Mouse (Mus musculus) left cerebral cortex, postnatal 36 days (tissue): ENCODE measurements around the gene Grid1. TPM values are rescaled to one million over a fixed set of nuclear protein-coding genes. Genes with fewer than 3 reads are reported as not detected.
A peak's percentile ranks its signal among the peaks of the same experiment; 100 is the strongest.

Experiments
- DNase-seq, 2 experiments: peaks; one replicate each; pipeline ENCODE4 v3.0.0; 2021 to 2022; ENCODE audit warnings: low spot score in 2 of 2, mixed read lengths in 1 of 2
- intact Hi-C: fragments of 180-260 bp; cut with DNase I; formaldehyde crosslinking; loops from one replicate; pipeline ENCODE4 v1.15.1; 2025
- total RNA-seq, 2 experiments: library from RNA; stranded (reverse); gene quantifications; 2 replicates each; pipeline ENCODE4 v1.2.3; 2021

Grid1 gene
- total RNA-seq, 2 experiments from 2014 or later, result 52.0 to 52.3 TPM

DNA sequence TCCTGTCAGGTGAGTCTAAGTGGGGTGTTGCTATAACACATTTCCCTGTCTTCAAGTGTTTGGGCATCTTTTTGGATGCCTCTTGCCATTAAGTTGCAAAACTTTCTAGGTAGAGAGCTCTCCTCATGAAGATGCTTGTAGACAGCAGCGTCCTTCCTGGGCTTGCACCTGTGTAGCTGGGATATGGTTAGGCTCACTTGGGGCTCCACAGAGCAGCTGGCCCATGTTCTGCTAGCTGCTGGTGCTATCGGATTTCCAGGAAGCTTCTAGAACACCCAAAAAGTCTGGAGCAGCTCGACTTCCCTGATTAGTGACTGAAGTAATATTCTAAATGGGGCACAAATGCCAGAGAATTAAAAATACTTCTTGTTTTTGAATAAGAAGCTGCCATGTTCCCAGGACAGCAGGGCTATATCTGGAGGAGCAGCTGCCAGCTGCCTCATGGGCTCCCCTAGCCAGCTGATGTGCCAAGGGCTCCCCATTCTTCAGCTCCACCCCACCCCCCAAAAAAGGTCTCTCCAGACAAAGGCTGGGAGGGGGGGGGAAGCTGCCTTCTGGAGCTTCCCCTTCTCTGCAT lies 333.9 kb downstream of the Grid1 start:
- DNase-seq, result no peak
- intact Hi-C loops, result no loop called here

DNA sequence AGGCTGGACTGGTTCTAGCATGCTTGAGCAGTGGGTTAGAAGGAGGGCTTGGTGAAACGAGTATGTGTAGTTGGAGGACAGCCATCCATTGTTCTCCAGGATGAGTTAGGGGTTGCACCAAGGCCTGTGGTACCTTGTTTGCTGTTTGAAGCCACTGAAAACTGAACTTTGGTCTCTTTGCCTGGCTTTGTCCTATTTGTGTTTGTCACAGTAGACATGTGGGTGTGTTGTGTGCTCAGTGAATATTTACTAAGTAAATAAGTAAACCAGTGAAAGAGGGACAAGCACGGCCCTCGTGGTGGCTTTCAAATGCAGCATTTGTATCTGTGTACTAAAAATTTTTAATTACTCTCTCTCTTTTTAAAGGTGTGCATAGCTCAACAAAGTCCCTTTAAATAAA lies 334.5 kb downstream of the Grid1 start:
- intact Hi-C loops, result no loop called here
- no peak for DNase-seq

DNA sequence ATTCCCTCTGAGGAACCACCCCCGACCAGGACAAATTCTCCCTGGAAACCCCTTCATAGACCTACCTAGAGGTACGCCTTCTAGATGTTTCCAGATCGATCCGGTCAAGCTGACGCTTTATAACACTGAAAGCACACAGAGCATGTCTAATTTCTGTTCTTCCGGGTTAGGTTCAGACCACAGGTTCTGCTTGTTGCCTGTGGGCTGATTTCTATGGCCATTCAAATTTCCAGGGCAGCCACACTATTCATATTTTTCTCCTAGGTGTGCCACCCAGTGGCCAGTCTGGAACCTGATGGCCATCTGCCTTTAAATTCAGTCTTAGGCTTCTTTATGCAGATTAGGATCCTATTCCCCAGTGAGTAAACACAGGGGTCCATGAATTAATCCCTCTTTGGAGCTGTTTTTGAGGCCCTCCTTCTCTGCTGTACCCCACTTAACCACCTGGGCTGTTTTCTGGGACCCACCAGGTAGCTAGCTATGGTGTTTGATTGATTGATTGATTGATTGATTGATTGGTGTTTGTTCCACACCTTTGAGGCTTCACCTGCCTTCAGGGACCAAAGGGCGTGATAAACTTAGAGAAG lies 337.3 kb downstream of the Grid1 start:
- intact Hi-C loops, result loop anchor here (5.0 kb wide), 1 partner anchor 335 kb away; the partner anchor contains the start of gene Grid1
- DNase-seq, result no peak

DNA sequence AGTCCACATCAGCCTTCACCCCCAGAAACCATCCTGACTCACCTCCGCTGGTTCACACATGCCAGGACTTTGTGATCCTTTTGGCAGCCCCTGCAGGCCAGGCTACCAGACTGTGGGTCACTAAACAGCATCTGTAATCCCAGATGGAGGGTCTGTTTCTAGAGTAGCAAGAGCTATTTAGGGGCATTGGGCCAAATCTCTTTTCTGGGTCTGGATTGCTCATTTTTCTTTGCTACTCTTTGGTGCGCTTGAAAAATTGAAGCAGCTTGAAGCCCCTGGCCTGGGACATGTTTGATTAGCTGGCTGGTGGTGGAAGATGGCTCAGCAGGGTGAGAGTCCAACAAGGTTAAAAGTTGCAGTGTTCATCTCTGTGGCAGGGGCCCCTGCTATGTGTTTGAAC lies 339.4 kb downstream of the Grid1 start:
- intact Hi-C loops, result loop anchor here (5.0 kb wide), 1 partner anchor 337 kb away; the partner anchor contains the start of gene Grid1
- DNase-seq, result no peak

DNA sequence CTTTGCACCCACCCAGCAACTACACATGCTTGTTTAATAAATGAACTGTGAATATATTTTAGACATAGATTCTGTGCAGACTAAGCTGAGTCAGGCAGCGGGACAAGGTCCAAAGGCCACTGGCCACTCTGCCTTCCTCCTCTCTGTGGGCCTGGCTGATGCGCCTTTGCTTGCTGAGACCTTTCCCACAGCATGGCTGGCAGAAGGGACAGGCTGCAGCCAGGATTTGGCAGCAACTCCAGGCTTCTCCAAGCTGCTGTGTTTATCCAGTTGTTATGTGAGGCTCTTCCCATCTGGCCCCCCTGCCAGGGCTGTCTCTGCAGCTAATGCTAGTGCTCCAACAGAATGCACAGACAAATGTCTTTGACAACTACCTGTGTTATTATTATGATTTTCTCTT lies 347.5 kb downstream of the Grid1 start:
- DNase-seq, result no peak
- intact Hi-C loops, result no loop called here

DNA sequence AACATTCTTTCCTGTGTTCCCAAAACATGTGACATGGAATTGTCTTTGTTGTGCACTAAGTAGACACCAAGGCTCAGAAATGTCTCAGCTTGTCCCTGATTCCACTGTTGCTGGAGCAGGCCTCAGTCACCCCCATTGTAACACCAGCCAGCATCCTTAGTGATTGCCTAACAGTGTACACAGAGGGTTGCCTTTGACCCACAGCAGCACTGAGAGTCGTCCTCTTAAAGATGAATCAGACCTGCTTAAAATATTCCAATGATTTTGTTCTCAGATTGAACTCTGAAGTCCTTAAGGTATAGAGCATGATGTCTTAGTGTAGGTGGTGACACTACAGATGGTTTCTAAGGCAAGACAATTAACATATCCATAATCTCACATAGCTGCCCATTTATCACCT lies 354.0 kb downstream of the Grid1 start:
- intact Hi-C loops, result no loop called here
- DNase-seq, result no peak

DNA sequence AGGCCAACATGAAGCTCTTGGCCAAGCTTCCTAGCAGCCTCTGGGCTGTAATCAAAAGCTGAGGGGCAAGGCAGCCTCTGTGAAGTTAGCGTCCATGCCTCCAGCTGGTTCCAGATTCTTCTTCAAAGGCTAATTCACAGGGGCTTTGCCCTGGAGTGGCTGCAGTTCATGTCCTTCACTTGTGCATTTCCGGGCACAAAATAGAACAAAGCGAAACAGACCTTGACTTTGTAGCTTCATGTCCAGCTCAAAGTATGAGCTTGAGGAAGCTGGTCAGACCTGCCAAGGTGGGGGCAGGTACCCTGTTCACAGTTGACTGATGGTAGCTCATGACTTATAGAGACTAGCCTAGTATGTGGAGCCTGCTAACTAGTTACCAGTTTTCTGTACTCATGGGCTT lies 356.1 kb downstream of the Grid1 start:
- intact Hi-C loops, result no loop called here
- DNase-seq, result no peak

DNA sequence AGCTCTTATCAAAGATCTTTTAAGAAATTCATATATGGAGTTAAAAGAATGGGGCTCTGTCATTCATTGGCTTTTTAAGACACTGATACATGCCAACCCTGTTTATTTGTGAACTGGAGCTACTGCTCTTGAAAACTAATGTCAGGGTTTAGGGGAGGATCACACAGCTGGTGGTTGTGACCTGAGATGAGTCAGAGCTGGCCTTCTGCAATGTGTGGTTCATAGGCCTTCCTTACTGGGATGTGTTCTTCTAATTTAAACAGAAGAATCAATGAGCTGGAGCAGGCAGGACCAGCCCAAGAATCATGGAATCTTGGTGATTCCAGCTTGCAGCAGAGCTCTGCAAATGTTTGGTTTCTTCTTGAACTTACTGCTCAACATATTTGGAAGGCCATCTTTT lies 359.2 kb downstream of the Grid1 start:
- intact Hi-C loops, result no loop called here
- DNase-seq, result no peak

DNA sequence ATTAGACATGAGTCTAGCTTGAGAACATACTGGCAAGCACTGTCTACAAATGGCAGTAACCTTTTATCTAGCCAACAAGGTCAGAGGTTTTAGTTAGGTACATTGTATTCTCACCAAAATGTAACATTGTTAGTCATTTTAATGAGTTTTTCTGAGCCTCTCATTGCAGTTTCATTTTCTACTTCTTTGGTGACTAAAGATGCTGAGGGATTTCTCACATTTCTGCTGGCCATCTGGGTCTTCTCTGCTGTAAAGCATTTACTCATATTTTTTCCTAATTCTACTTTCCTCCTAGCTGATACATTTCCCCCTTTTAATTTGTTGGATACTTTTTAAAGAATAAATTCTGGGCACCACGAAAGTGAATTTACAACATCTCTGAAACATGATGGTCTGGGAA lies 365.5 kb downstream of the Grid1 start:
- no peak for DNase-seq
- intact Hi-C loops, result no loop called here

DNA sequence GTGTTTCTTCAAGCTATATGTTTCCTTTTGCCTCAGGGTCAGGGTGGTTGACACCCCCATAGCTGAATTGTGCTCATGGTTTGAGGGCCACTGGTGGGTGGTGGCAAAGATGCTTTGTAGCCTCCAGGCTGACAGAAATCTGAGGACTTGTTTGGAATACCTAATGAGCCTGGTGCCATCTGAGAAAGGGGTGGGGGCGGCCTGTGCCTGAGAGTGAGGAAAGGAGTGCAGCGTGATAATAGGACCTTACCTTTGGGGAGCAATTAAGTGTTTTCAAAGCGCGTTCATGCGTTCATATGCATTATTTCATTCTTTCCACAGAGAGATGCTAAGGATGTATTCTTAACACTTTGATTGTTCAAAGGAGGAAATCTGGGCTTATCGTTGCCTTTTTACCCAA lies 372.3 kb downstream of the Grid1 start:
- DNase-seq, result no peak
- intact Hi-C loops, result no loop called here

DNA sequence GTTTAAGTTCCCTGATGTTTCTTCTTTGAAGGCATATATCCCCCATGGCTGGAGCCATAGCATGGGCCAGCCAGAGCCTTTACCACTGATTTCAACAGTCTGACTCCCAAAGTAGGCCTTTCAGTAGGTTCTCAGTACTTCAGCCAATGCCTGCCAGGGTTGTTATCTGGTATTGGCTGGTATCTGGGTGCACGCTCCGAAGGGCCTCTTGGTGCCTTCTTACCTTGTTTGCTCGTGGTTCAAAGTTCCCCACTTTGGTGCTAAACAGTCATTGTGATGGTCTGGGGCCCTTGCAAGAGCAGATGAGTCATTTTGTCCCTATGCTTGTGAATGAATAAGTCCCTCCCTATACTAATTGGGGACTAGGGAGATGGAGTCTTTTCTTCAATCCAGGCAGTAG lies 377.5 kb downstream of the Grid1 start:
- no peak for DNase-seq
- intact Hi-C loops, result no loop called here

DNA sequence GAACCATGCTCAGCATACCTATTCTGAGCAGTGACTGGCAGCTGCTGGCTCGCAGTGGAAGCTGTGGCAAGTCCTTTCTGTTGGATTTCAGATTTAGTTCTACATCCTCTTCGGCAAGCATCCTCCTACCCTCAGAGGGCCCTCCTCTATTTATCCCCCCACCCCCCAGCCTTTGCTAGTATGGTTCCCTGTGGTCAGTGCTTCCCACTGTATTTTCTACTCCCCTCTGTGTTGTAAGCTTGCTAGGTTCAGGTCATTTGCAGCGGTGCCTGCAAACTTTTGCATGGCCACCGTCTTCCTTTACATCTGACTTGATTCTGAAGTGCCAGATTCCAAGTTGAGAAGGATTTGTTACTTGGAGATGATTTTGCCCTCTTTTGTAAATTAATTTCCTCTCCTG lies 378.5 kb downstream of the Grid1 start:
- intact Hi-C loops, result no loop called here
- no peak for DNase-seq

DNA sequence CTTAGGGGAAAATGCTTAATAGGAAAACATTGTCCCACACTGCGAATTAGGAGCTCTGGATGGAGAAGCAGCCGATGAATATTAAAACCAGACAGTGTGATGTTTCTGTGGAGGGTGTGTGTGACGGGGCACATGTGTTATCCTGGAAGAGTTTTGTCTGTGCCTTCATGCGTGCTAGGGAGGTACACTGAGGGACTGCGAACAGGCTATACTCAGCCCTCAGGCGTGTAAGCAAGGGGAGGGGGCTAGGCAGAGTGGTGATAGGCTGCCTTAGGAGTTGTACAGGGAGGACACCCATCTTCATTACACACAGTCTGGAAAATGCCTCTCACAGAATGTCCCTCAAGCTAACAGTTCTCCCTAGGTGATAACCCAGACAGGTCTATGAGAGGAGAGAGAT lies 379.0 kb downstream of the Grid1 start:
- intact Hi-C loops, result no loop called here
- DNase-seq, result no peak

DNA sequence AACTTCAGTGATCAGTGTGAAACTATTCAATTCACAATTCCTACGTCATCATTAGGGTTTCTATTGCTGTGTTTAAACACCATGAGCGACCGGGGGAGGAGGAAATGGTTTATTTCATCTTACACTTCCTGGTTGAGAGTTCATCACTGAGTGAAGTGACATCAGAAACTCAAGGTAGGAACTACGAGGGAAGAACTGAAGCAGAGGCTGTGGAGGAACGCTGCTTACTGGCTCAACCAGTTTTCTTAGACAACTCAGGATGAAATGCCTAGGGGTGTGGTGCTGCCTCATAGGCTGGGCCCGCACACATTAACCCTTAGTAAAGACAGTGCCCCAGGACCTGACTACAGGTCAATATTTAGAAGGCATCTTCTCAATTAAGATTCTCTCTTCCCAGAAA lies 389.5 kb downstream of the Grid1 start:
- intact Hi-C loops, result no loop called here

DNA sequence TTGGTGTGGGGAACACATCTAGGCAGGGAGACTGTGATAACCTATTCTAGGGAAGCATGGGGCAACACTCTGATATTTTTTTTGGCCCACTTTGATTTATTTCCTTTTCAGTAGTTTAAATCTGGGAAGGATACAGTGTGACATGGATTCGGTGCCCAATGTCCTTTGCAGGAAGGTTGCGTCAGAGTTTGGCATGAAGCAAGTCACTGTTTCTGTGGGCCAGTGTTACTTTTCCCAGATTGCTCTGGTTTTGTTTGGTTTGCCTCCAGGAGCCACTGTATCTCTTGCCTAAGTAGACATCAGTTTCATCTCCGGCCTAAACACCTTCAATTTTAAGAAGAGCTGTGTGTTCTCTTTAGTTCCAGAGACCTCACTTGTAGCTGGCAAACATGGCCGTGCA lies 399.1 kb downstream of the Grid1 start:
- DNase-seq, result no peak
- intact Hi-C loops, result no loop called here

More for the DNA sequence above, 389.5 kb downstream of the Grid1 start:
- DNase-seq, result no peak

DNA sequence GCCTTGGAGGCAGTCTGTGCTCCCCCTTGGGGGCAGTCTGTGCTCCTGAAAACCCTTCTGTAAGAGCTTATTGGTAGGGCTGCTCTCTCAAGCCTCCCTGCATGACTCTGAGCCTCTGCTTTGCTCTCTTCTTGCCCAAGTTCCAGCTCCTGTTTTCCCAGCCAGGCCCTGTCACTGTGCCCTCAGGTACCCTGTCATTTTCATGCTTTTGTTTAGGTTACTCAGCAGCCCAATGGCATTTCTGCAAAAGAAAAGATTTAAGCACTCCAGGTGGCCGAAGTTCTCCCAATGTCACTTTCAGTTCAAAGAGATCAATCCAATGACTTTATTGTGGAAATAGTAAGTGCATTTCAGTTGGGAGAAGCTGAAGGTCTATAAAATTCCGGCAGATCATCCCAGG lies 402.3 kb downstream of the Grid1 start:
- intact Hi-C loops, result no loop called here
- DNase-seq, result no peak

DNA sequence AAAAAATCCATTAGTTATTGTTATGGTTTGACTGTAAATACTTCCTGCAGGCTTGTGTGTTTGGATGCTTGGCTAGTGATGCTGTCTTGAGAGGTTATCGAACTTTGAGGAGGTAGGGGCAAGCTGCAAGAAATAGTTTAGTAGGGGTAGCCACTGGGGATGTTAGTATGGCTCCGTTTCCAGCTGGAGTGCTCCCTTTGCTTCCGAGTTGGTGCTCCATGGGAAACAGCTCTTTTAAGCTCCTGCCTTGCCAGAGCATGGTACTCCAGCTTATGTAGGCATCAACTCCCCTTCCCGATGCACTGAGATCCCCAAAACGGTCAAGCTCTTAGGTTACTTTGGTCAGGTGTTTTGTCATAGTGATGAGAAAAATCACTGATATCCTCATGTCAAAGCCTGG lies 407.7 kb downstream of the Grid1 start:
- no peak for DNase-seq
- intact Hi-C loops, result no loop called here

DNA sequence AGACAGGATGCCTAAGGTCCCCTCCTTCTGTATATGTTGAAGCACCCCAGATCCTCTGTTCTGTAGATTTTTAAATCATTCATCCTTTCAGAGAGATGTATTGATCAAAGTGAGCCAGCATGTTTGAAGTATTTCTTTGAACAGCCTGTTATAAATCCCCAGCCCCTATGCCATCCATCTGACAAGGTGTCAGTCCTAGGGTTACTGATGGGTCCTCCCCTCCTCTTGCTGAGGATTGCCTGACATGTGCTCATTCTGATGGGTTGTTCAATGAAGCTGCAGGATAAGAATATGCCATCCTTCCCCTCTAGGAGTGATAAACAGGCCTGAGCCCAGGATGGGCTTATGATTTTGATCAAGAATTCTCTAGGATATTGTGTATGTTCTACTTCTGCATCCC lies 411.5 kb downstream of the Grid1 start:
- DNase-seq, result no peak
- intact Hi-C loops, result no loop called here

DNA sequence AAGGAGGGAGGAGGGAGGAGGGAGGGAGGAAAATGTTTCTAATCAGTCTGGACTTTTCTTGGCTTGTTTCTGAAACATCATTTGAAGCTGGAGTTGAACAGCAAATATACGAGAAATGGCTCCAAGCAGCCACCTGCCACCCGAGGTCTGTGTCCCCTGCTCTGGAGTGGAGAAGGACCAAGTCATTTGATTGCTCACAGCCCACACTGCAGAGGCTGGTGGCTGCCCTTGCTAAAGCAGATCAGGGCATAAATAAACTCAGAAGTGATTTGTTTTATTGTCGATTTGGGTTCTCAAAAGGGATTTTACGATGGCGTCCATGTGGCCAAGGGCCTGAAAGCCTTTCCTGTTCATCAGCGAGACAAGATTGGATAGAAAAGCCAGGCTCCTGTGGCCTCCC lies 423.0 kb downstream of the Grid1 start:
- intact Hi-C loops, result no loop called here
- DNase-seq, result no peak

DNA sequence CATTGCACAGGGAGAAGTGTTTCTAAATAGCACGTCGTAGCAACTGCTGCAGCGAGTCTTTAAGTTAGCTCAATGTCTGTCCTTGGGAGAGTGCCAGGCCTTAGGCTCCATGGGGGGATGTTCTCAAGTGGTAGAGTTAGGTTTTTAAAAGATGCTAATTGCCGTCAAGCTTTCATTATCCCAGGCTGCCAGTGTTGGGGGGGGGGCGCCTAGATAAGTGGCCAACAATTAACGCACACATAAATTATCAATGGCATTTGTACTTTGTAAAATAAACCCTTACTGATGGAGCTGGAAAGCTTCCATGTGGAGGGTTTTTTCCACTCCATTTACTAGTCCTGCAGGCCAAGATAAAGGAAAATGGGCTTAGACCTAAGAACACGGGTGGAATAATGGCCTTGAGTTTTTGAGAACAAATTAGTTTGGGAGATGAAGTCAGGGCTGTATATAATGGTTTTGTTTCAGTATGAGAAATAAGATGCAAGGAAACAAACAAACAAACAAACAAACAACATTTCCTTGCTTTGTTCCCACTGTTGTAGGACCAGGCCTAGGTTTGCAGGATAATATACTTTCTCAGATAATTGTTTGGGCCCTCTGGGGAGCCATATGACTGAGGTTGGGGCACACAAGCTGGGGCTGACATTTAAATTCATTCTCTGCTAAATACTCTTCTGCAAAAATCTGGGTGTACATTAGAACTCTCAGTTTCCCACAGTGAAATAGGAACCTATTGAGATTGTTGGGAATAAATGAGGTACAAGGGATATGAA lies 425.1 kb downstream of the Grid1 start:
- intact Hi-C loops, result no loop called here
- no peak for DNase-seq

DNA sequence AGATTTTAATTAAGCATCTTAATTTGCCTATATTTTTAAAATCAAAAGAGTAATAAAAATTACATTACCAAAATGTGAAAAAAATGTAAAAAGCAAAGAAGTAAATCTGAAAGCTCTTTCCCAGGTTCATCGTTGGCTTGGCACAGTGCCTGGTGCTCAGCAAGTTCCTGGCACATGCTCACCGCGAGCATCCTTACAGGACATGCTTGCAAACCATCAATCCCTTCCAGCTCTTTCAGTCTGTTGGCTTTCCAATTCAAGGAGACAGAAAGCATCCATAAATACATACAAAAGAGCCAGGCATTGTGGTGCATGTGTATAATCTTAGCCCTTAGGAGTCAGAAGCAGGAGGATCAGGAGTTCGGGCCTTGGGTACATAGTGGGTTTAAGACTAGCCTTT lies 430.5 kb downstream of the Grid1 start:
- DNase-seq, result peak in 1 of 2 experiments; percentile 15
- intact Hi-C loops, result no loop called here
